Mouse (Mus musculus) intestine, postnatal 0 days (tissue): ENCODE measurements around the gene Serpina3f. TPM values are rescaled to one million over a fixed set of nuclear protein-coding genes. Genes with fewer than 3 reads are reported as not detected.

Experiments used
- ATAC-seq: fragments of 200-750 bp; cut with Nextera tagmentation; 2 replicates; pipeline ENCODE4 v1.8.0; 2017; ENCODE audit warnings: mild to moderate bottlenecking, moderate TSS enrichment, moderate library complexity
- H3K27ac ChIP-seq: fragments of 300-500 bp; sonication (generic); 2 replicates; pipeline ENCODE4 v1.5.1; 2014; ENCODE audit warnings: mild to moderate bottlenecking, low read depth, low read length, moderate library complexity
- H3K27me3 ChIP-seq: fragments of 300-500 bp; sonication (generic); replicated peaks from 2 replicates; pipeline ENCODE4 v1.6.1; 2014; ENCODE audit warnings: low read length, mixed read lengths; ENCODE audit not compliant: control insufficient read depth, insufficient read depth
- H3K36me3 ChIP-seq: fragments of 300-500 bp; sonication (generic); 2 replicates; pipeline ENCODE4 v1.6.1; 2014; ENCODE audit warnings: mild to moderate bottlenecking, moderate library complexity; ENCODE audit not compliant: control insufficient read depth, insufficient read depth
- H3K4me1 ChIP-seq: fragments of 300-500 bp; sonication (generic); replicated peaks from 2 replicates; pipeline ENCODE4 v1.6.1; 2014; ENCODE audit warnings: antibody characterized with exemption, low read length, mixed read lengths; ENCODE audit not compliant: control insufficient read depth, insufficient read depth
- H3K4me2 ChIP-seq: fragments of 300-500 bp; sonication (generic); replicated peaks from 2 replicates; pipeline ENCODE4 v1.6.1; 2014; ENCODE audit warnings: low read depth, mild to moderate bottlenecking, moderate library complexity
- H3K4me3 ChIP-seq: fragments of 300-500 bp; sonication (generic); 2 replicates; pipeline ENCODE4 v1.5.1; 2014; ENCODE audit warnings: low read depth, low read length
- H3K9ac ChIP-seq: fragments of 300-500 bp; sonication (generic); 2 replicates; pipeline ENCODE4 v1.6.1; 2014; ENCODE audit warnings: mild to moderate bottlenecking, low read depth, low read length
- H3K9me3 ChIP-seq: fragments of 300-500 bp; sonication (generic); 2 replicates; pipeline ENCODE4 v1.6.1; 2016; ENCODE audit warnings: mixed run types; ENCODE audit not compliant: control insufficient read depth
- CTCF ChIP-seq: sonication (generic); IDR thresholded peaks from 2 replicates; pipeline ENCODE4 v1.5.1; 2016; ENCODE audit warnings: low read depth, mild to moderate bottlenecking, control low read depth, antibody characterized with exemption, moderate library complexity
- WGBS: fragments of 180-500 bp; shearing (Covaris S2); extraction: QIAGEN DNeasy Blood & Tissue Kit; methylation state at CpG from one replicate; pipeline ENCODE4 v1.1.7; 2014; 5-methylcytosine and 5-hydroxymethylcytosine counted together
- polyA plus RNA-seq: library from polyadenylated mRNA; unstranded; fragments of >200 nt; fragmentation: Nextera tagmentation; extraction: Ambion mirVana; gene quantifications from 2 replicates; pipeline ENCODE4 v1.2.1, GENCODE M21; 2015

Gene Serpina3f
- polyA plus RNA-seq, 1 experiment from 2014 or later: 0.59 TPM

DNA sequence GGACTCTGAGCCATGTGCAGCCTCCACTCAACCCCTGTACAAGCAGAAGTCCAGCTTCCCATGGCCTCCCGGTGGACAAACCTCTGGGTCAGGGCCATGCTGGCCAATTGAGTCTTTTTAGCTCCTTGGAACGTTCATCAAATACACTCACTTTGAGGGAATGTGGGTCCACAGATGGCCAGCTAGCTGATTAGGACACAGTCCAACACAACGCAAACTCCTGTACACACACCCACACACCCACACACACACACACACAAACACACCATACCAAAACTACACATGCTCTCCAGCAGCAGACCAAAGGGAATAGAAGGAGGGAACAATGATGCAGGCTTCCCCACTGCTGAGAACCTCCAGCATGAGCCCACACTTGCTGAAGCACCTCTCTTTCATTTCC, 31.3 kb downstream of the Serpina3f start:
- no peak for ATAC-seq
- 74% methylated on average over 3 of the region's 3 CpGs for WGBS
- no peaks in the 10 kb centered on the region for H3K9me3 ChIP-seq
- no peak overlapping the region for H3K4me3 ChIP-seq
- no peaks in the 10 kb centered on the region for H3K27me3 ChIP-seq
- no peaks in the 10 kb centered on the region for H3K36me3 ChIP-seq
- H3K9ac ChIP-seq: no peak overlapping the region
- H3K4me2 ChIP-seq: no peak overlapping the region
- H3K27ac ChIP-seq: no peak overlapping the region
- no peak for TF ChIP-seq CTCF
- H3K4me1 ChIP-seq: no peaks in the 10 kb centered on the region

DNA sequence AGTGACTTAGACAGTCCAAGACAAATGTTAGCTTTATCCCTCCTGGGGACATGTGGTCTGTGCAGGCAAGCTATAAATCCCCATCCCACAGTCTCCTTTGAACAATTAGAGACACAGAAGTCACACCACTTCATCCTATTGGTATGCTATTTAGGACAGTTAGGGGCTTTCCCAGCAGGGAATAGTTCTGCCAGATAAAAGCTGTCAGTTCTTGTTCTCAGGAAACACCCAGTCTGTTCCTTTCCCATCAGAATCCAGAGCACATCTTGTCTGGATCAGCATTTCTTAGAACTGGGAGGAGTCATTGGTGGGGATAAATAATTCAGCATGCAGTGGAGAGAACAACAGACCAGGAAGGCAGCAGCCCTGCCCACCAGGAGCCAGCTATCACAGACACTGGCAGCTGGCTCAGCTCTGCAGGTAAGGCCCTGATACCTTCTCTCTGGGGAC, 33.2 kb downstream of the Serpina3f start:
- H3K9ac ChIP-seq: no peak overlapping the region

DNA sequence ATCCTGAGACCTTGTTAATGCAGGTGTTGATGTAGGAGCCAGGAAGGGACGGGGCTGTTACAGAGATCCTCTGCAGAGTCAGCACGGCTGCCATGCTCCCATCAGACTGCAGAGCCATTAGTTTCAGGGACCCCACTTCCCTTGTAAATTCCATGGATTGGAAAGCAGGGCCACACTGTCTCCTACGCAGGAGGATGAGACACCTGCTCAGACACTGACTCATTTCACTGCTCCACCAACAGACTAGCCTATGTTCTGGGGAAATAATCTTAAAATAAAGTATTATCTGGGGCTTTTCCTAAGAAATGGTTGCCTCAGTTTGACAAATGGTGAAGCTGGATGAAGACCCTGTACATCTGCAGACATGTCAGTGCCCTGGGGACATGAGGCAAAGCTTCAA, 33.9 kb downstream of the Serpina3f start:
- H3K36me3 ChIP-seq: no peaks in the 10 kb centered on the region
- H3K4me2 ChIP-seq: no peak overlapping the region
- no peaks in the 10 kb centered on the region for H3K9me3 ChIP-seq
- H3K9ac ChIP-seq: no peak overlapping the region
- no peak overlapping the region for H3K27ac ChIP-seq
- no peaks in the 10 kb centered on the region for H3K4me1 ChIP-seq
- WGBS: 64% methylated on average over 3 of the region's 3 CpGs
- no peak for TF ChIP-seq CTCF
- H3K4me3 ChIP-seq: no peak overlapping the region
- ATAC-seq: no peak
- H3K27me3 ChIP-seq: no peaks in the 10 kb centered on the region

More for the DNA sequence above, 33.2 kb downstream of the Serpina3f start:
- no peaks in the 10 kb centered on the region for H3K36me3 ChIP-seq
- no peak for ATAC-seq
- H3K27me3 ChIP-seq: no peaks in the 10 kb centered on the region
- no peak overlapping the region for H3K27ac ChIP-seq
- no peak overlapping the region for H3K4me3 ChIP-seq
- no peak overlapping the region for H3K4me2 ChIP-seq
- TF ChIP-seq CTCF: no peak
- no peaks in the 10 kb centered on the region for H3K4me1 ChIP-seq
- H3K9me3 ChIP-seq: no peaks in the 10 kb centered on the region

DNA sequence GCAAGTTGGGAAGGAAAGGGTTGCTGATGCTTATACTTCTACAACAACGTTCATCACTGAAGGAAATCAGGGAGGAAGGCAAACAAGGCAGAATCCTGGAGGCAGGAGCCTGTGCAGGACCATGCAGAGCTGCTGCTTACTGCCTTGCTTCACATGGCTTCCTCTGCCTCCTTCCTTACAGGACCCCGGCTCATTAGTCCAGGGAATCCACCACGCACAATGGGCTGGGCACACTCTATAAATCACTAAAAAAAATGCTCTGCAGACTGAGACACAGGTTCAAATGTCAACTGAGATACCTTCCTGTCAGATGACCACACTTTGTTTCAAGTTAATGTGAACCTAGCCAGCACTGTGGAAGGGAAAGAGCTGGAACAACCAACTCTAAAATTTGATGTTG, 46.7 kb downstream of the Serpina3f start:
- WGBS: 29% methylated on average over 3 of the region's 3 CpGs
- Histone ChIP-seq H3K27me3 (no peaks in the 10 kb centered on the region), H3K4me1 (no peaks in the 10 kb centered on the region), H3K9ac (no peak overlapping the region), H3K9me3 (no peaks in the 10 kb centered on the region), H3K4me3 (no peak overlapping the region), H3K4me2 (no peak overlapping the region), H3K27ac (no peak overlapping the region), H3K36me3 (no peaks in the 10 kb centered on the region)
- ATAC-seq: no peak
- TF ChIP-seq CTCF: no peak

DNA sequence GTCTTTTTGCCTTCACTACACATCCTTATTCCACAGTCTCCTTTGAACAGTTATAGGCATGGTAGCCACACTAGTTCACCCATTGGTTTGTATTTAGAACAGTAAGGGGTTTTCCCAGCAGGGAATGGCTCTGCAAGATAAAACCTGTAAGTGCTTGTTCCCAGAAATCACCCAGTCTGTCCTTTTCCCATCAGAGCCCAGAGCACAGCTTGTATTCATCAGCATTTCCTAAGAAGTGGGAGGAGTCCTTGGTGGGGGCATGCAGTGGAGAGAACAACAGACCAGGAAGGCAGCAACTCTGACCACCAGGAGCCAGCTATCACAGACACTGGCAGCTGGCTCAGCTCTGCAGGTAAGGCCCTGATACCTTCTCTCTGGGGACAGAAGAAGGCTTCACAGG, 48.5 kb downstream of the Serpina3f start, which contains the start of gene Serpina3i:
TSS of gene Serpina3i (plus strand) at position 260 of the 400 bp plus-strand sequence.
- Histone ChIP-seq H3K9ac (no peak within 1 kb of the TSS), H3K9me3 (no peaks in the 10 kb centered on the region), H3K27ac (no peak within 1 kb of the TSS), H3K4me3 (no peak within 1 kb of the TSS), H3K4me2 (no peak within 1 kb of the TSS), H3K36me3 (no peaks in the 10 kb centered on the region), H3K4me1 (no peaks in the 10 kb centered on the region), H3K27me3 (no peaks in the 10 kb centered on the region)
- TF ChIP-seq CTCF: no peak
- no peak for ATAC-seq

DNA sequence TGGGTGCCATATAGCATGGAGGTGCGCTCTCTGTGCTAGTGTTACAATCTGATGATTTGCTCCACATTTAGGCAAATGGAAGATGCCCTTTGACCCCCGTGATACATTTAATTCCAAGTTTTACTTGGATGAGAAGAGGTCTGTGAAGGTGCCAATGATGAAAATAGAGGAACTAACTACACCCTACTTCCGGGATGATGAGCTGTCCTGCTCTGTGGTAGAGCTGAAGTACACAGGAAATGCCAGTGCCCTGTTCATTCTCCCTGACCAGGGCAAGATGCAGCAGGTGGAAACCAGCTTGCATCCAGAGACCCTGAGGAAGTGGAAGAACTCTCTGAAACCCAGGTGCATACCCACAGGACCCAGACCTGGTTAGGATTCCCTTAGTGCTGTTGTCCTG, 52.0 kb downstream of the Serpina3f start:
- Histone ChIP-seq H3K9ac (no peak overlapping the region), H3K36me3 (no peaks in the 10 kb centered on the region), H3K4me3 (no peak overlapping the region), H3K27me3 (no peaks in the 10 kb centered on the region), H3K4me1 (no peaks in the 10 kb centered on the region), H3K27ac (no peak overlapping the region), H3K4me2 (no peak overlapping the region), H3K9me3 (no peaks in the 10 kb centered on the region)
- TF ChIP-seq CTCF: no peak
- 75% methylated on average over 3 of the region's 3 CpGs for WGBS
- ATAC-seq: no peak

Other genes starting within 250 kb of the Serpina3f start
- gene Serpina11, start 224.6 kb upstream of the Serpina3f start, polyA plus RNA-seq: not detected in 2 replicates
- not detected in 2 replicates for gene Serpina9, start 200.8 kb upstream of the Serpina3f start, polyA plus RNA-seq
- not detected in 2 replicates for gene Serpina12, start 170.1 kb upstream of the Serpina3f start, polyA plus RNA-seq
- 0.18 and 0.24 TPM in 2 replicates for gene Serpina5, start 113.4 kb upstream of the Serpina3f start, polyA plus RNA-seq
- gene Serpina3a, start 101.8 kb upstream of the Serpina3f start, polyA plus RNA-seq: 0.09 and 0.21 TPM in 2 replicates
- not detected in 2 replicates for gene Serpina3b, start 86.5 kb upstream of the Serpina3f start, polyA plus RNA-seq
- gene Serpina3c, start 60.7 kb upstream of the Serpina3f start, polyA plus RNA-seq: 0.09 TPM in 1 of 2 replicates, not detected in the other
- 5.2 and 6.1 TPM in 2 replicates for gene Serpina3g, start 21.7 kb downstream of the Serpina3f start, polyA plus RNA-seq
- gene Serpina3i, start 48.6 kb downstream of the Serpina3f start, polyA plus RNA-seq: not detected in 2 replicates
- gene Serpina3j, start 100.0 kb downstream of the Serpina3f start, polyA plus RNA-seq: not detected in 2 replicates
- not detected in 2 replicates for gene Serpina3k, start 123.9 kb downstream of the Serpina3f start, polyA plus RNA-seq
- not detected in 2 replicates for gene Serpina3m, start 123.9 kb downstream of the Serpina3f start, polyA plus RNA-seq
- 0.18 and 0.21 TPM in 2 replicates for gene Serpina3n, start 192.2 kb downstream of the Serpina3f start, polyA plus RNA-seq